Mouse (Mus musculus): Measurements from ENCODE around the gene Kat2b. TPM values are rescaled to one million over a fixed set of nuclear protein-coding genes. Genes with fewer than 3 reads are reported as not detected.
"Not testable (repeated sequence)": the region's sequence is repeated elsewhere in the genome, so short reads cannot be mapped to it uniquely, and the experiment has no call there.

Kat2b gene
- polyA plus RNA-seq, 1 experiment from 2014 or later = 5.5 TPM

DNA sequence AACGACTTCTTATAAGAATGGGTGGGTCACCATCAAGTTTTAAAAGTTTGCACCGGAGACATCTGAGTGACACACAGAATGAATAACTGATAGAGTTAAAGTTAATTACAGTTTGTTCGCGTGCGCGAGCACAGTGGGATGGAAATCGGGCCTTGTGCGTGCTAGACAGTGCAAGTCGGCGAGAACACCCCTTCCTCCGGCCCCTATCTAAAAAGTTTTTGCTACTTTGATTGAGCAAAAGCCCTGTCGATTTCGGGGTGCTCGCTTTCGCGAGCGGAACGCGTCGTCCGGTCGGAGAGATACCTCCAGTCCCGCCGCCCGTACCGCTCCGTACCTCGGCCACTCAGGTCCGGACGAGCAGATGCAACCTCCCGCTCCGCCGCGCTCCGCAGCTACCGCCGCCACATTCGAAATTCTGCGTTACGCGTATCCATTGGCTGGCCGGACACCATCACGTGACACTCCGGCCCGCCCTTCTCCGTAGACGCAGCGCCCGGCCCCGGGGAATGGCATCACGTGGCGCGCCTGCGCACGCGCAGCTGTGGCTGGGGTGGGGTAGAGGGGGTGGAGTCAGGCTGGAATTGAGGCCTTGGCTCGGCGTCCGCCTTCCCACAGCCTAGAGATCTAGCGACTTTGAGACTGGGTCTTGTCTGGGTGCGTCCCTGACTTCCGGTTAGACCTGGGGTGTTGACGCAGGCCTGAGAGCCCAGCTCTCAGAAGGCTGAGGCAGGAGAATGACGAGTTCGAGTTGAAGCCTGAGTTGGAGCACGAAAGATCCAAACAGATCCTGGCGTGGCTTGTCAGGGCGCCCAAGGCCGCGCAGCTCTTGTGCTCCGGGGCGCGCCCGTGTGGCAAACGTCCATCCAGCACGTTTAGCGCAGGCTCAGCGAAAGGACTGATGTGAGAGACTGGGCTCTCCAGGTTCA, 122.5 kb downstream of the Kat2b start, which contains the start of gene Sgo1:
Gene Sgo1 (minus strand): TSS at position 457 of the 926 bp plus-strand sequence.
- no peaks in the 10 kb centered on the region for H3K27me3 ChIP-seq (ENCODE audit: control insufficient read depth, insufficient read depth, low read length)
- DNase-seq (ENCODE audit: low spot score, missing footprints) = peak; percentile 100
- peak within 1 kb of the TSS; percentile 59 for H3K4me3 ChIP-seq (ENCODE audit: low read depth, low read length)
- no peaks in the 10 kb centered on the region for H3K9me3 ChIP-seq (ENCODE audit: control insufficient read depth, low read length)
- H3K9ac ChIP-seq (ENCODE audit: low read length) = peak within 1 kb of the TSS; percentile 78
- H3K4me1 ChIP-seq (ENCODE audit: control insufficient read depth, insufficient read depth, low read length) = peaks cover 9% of the 10 kb centered on the region; the same call in 1 of the 2 replicates
- H3K4me2 ChIP-seq = peak within 1 kb of the TSS; percentile 61
- peaks cover 9% of the 10 kb centered on the region for H3K36me3 ChIP-seq (ENCODE audit: control insufficient read depth, insufficient read depth, low read length)
- under 1% methylated on average over 78 of the region's 78 CpGs for WGBS
- H3K27ac ChIP-seq (ENCODE audit: low read depth, low read length) = peak within 1 kb of the TSS; percentile 96
- ATAC-seq (ENCODE audit: low FRiP score) = peak; percentile 99

DNA sequence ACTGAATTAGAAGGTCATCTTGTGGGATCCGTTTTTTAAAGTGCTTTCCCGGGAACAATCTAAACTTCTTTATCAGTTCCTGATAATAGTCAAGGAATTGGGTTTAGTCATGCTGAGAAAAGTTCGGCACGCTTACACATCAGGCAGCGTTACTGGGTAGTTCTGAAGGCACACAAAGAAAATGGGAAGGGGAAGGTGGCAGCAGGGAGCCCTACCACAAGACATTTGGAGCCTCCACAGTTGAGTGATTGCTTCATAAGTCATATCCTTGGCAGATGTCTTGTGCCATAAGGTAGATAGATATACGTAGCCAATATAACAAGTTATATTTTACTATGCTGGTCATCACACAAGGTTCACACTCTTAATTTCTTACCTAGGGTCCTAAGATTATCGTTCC, 123.3 kb downstream of the Kat2b start:
- ATAC-seq (ENCODE audit: low FRiP score) (no peak; the same call in 1 of the 2 replicates), DNase-seq (ENCODE audit: low spot score, missing footprints) (no peak)
- H3K27ac ChIP-seq (ENCODE audit: low read depth, low read length) = peak overlapping the region; percentile 96
- no peaks in the 10 kb centered on the region for H3K27me3 ChIP-seq (ENCODE audit: control insufficient read depth, insufficient read depth, low read length)
- H3K36me3 ChIP-seq (ENCODE audit: control insufficient read depth, insufficient read depth, low read length) = peaks cover 4% of the 10 kb centered on the region; the same call in 1 of the 2 replicates
- H3K9ac ChIP-seq (ENCODE audit: low read length) = peak overlapping the region; percentile 78
- H3K9me3 ChIP-seq (ENCODE audit: control insufficient read depth, low read length) = no peaks in the 10 kb centered on the region
- H3K4me1 ChIP-seq (ENCODE audit: control insufficient read depth, insufficient read depth, low read length) = peaks cover 9% of the 10 kb centered on the region; the same call in 1 of the 2 replicates
- WGBS = 26% methylated on average over 7 of the region's 7 CpGs
- peak overlapping the region; percentile 59 for H3K4me3 ChIP-seq (ENCODE audit: low read depth, low read length)
- peak overlapping the region; percentile 61 for H3K4me2 ChIP-seq

DNA sequence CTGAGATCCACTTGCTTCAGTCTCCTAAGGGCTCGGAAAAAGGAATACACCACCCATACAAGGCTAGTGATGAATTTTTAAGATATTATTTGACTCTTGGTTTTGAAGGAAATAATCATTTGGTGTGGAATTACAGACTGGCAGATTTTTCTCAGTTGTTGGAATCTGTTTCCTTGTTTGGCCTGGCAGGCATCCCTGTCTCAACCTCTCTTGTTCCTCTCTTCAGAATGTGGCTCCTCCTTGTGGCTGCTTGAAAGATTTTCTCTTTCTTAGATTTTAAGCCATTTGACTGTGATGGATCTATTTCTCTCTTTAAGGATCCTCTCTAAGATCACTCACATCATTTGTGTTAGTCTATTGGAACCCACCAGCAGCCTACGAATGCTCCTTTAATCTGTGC, 127.4 kb downstream of the Kat2b start:
- Histone ChIP-seq H3K9ac (ENCODE audit: low read length) (no peak overlapping the region), H3K4me2 (no peak overlapping the region), H3K4me3 (ENCODE audit: low read depth, low read length) (no peak overlapping the region), H3K27ac (ENCODE audit: low read depth, low read length) (no peak overlapping the region), H3K36me3 (ENCODE audit: control insufficient read depth, insufficient read depth, low read length) (no peaks in the 10 kb centered on the region), H3K9me3 (ENCODE audit: control insufficient read depth, low read length) (no peaks in the 10 kb centered on the region), H3K4me1 (ENCODE audit: control insufficient read depth, insufficient read depth, low read length) (peaks cover 2% of the 10 kb centered on the region; the same call in 1 of the 2 replicates), H3K27me3 (ENCODE audit: control insufficient read depth, insufficient read depth, low read length) (no peaks in the 10 kb centered on the region)
- peak; percentile 68 for DNase-seq (ENCODE audit: low spot score, missing footprints)
- WGBS = 83% methylated on average over 2 of the region's 2 CpGs
- ATAC-seq (ENCODE audit: low FRiP score) = no peak

DNA sequence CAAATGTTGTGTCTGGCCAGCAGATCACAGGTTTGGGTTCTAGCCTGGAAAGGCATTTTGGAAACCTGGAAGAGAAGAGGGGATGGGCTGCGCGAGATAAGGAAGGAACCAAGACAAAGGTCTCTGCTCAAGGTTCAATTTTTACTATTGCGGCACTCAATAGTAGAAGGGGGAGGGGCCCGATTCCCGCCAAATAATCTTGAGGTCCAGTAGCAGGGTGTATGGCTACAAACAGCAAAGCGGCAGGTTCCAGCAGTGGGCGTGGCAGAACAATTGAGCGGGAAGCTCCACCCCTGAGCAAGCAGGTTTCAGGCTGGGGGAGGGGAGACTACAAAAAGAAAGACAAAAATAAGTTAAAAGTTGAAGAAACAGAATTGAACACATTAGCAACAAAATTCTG, 130.9 kb downstream of the Kat2b start:
- H3K4me3 ChIP-seq (ENCODE audit: low read depth, low read length); H3K27me3 ChIP-seq (ENCODE audit: control insufficient read depth, insufficient read depth, low read length); H3K9me3 ChIP-seq (ENCODE audit: control insufficient read depth, low read length); H3K4me1 ChIP-seq (ENCODE audit: control insufficient read depth, insufficient read depth, low read length); DNase-seq (ENCODE audit: low spot score, missing footprints); H3K36me3 ChIP-seq (ENCODE audit: control insufficient read depth, insufficient read depth, low read length); ATAC-seq (ENCODE audit: low FRiP score); H3K9ac ChIP-seq (ENCODE audit: low read length); H3K4me2 ChIP-seq; H3K27ac ChIP-seq (ENCODE audit: low read depth, low read length): not testable (repeated sequence)
- 92% methylated on average over 8 of the region's 8 CpGs for WGBS

DNA sequence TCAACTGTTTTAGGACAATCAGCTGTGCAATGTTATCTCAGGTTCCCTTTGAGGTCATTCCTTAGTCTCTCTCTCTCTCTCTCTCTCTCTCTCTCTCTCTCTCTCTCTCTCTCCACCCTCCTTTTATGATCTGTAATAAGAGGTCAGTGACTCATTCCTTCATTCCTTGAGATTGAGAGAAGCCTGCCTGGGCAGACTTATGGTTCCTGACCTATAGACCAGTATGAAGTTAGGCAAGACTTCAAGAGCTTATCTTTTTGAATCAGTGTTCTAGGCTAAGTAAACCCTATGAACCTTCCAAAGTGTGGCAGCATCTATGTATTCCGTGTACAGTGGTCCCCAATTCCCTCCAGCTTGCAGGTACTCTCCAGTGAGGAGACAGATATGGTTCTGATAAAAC, 147.8 kb downstream of the Kat2b start:
- Histone ChIP-seq H3K27ac (ENCODE audit: low read depth, low read length) (no peak overlapping the region), H3K27me3 (ENCODE audit: control insufficient read depth, insufficient read depth, low read length) (no peaks in the 10 kb centered on the region), H3K4me3 (ENCODE audit: low read depth, low read length) (no peak overlapping the region), H3K9me3 (ENCODE audit: control insufficient read depth, low read length) (no peaks in the 10 kb centered on the region), H3K9ac (ENCODE audit: low read length) (no peak overlapping the region), H3K36me3 (ENCODE audit: control insufficient read depth, insufficient read depth, low read length) (no peaks in the 10 kb centered on the region), H3K4me2 (no peak overlapping the region), H3K4me1 (ENCODE audit: control insufficient read depth, insufficient read depth, low read length) (no peaks in the 10 kb centered on the region)
- ATAC-seq (ENCODE audit: low FRiP score) = no peak
- 85% methylated on average over 1 of the region's 1 CpGs for WGBS
- no peak for DNase-seq (ENCODE audit: low spot score, missing footprints)

DNA sequence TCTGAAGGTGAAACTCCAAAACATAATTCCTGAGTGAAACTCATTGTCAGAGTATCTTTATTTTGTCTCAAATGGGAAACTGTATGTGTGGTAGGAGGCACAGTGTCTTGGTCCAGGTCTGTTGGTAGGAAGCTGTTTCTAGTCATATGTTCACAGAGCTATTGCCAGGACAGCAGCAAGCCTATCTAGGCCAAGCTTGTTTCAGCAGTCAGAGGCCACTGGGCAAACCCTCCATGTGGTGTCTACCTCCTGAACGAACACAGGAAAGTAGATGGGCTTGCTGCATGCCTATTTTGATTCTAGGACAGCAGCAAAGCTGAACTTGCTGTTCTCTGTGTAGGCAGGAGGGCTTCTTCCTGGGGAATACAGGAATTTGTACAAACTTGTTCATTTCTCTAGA, 148.5 kb downstream of the Kat2b start:
- not testable (repeated sequence) for H3K9me3 ChIP-seq (ENCODE audit: control insufficient read depth, low read length); DNase-seq (ENCODE audit: low spot score, missing footprints); H3K4me3 ChIP-seq (ENCODE audit: low read depth, low read length); H3K9ac ChIP-seq (ENCODE audit: low read length); H3K4me2 ChIP-seq; H3K36me3 ChIP-seq (ENCODE audit: control insufficient read depth, insufficient read depth, low read length); H3K4me1 ChIP-seq (ENCODE audit: control insufficient read depth, insufficient read depth, low read length); H3K27me3 ChIP-seq (ENCODE audit: control insufficient read depth, insufficient read depth, low read length); ATAC-seq (ENCODE audit: low FRiP score); H3K27ac ChIP-seq (ENCODE audit: low read depth, low read length)
- WGBS = 64% methylated on average over 1 of the region's 1 CpGs

DNA sequence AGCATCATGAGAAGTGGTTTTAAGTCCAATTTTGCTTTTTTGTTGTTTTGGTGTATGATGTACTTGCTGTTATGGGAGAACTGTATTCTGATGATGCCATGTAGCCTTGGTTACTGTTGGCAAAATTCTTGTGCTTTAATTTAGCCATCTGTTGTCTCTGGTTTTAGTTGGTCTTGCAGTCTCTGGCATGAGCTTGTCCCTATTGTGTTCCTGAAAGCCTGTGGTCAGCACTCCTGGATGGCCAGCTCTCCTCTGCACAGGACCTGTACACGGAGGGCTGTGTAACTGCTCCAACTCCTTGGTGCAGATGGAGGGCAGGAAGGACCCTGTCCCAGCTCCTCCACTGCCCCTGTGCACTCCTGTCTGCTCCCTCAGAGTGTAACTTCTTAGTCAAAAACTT, 151.8 kb downstream of the Kat2b start:
- ATAC-seq (ENCODE audit: low FRiP score) = no peak
- no peak for DNase-seq (ENCODE audit: low spot score, missing footprints)
- H3K9me3 ChIP-seq (ENCODE audit: control insufficient read depth, low read length) = no peaks in the 10 kb centered on the region
- WGBS = 71% methylated on average over 1 of the region's 1 CpGs
- H3K4me2 ChIP-seq = no peak overlapping the region
- no peaks in the 10 kb centered on the region for H3K4me1 ChIP-seq (ENCODE audit: control insufficient read depth, insufficient read depth, low read length)
- no peaks in the 10 kb centered on the region for H3K27me3 ChIP-seq (ENCODE audit: control insufficient read depth, insufficient read depth, low read length)
- no peak overlapping the region for H3K4me3 ChIP-seq (ENCODE audit: low read depth, low read length)
- H3K9ac ChIP-seq (ENCODE audit: low read length) = no peak overlapping the region
- no peak overlapping the region for H3K27ac ChIP-seq (ENCODE audit: low read depth, low read length)
- no peaks in the 10 kb centered on the region for H3K36me3 ChIP-seq (ENCODE audit: control insufficient read depth, insufficient read depth, low read length)

DNA sequence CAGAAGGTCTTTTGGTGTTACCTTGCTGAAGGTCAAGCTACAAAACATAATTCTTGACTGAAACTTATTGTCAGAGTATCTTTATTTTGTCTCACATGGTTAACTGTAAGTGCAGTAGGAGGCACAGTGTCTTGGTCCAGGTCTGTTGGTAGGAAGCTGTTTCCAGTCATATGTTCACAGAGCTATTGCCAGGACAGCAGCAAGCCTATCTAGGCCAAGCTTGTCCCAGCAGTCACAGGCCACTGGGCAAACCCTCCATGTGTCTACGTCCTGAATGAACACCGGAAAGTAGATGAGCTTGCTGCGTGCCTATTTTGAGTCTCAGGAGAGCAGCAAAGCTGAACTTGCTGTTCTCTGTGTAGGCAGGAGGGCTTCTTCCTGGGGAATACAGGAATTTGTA, 152.3 kb downstream of the Kat2b start:
- DNase-seq (ENCODE audit: low spot score, missing footprints); H3K4me2 ChIP-seq; H3K9ac ChIP-seq (ENCODE audit: low read length); H3K9me3 ChIP-seq (ENCODE audit: control insufficient read depth, low read length); H3K4me3 ChIP-seq (ENCODE audit: low read depth, low read length); H3K27me3 ChIP-seq (ENCODE audit: control insufficient read depth, insufficient read depth, low read length); H3K27ac ChIP-seq (ENCODE audit: low read depth, low read length); ATAC-seq (ENCODE audit: low FRiP score); H3K4me1 ChIP-seq (ENCODE audit: control insufficient read depth, insufficient read depth, low read length); H3K36me3 ChIP-seq (ENCODE audit: control insufficient read depth, insufficient read depth, low read length): not testable (repeated sequence)
- 86% methylated on average over 3 of the region's 3 CpGs for WGBS

Measured in midbrain, embryonic 11.5 days (tissue).